Comparison of ENCODE assay signal across 17 mouse cellular contexts in genomic region chr9:72790530-72791212, GRCm38 (mm10). TPM values are rescaled to one million over a fixed set of nuclear protein-coding genes. Genes with fewer than 3 reads are reported as not detected.
DNase-seq lines count a peak whose midpoint lies in the region; ATAC-seq and TF ChIP-seq lines count a peak whose summit lies in the region.
"Had no signal": no experiment of that assay in that cellular context is flagged by ENCODE, and none has a peak within 500 bp of the region (broad histone marks: within the 10 kb centered on the region; RNA-seq: fewer than 3 reads in every experiment).

No protein-coding gene starts in this region.

- 44% methylated on average over 14 of the region's 14 CpGs for WGBS in heart, embryonic 12.5 days
- WGBS in liver, embryonic 11.5 days = 49% methylated on average over 14 of the region's 14 CpGs
- 70% methylated on average over 14 of the region's 14 CpGs for WGBS in liver, postnatal 0 days (ENCODE audit: insufficient replicate concordance)
- WGBS in intestine, embryonic 16.5 days = 48% methylated on average over 14 of the region's 14 CpGs

- H3K9me3 ChIP-seq in heart, embryonic 12.5 days (replicated peaks) = no peaks in the 10 kb centered on the region; the same call in 1 of the 2 replicates
- H3K9me3 ChIP-seq in liver, embryonic 11.5 days (ENCODE audit: control insufficient read depth, low read length) = no peaks in the 10 kb centered on the region
- H3K9me3 ChIP-seq in liver, postnatal 0 days (ENCODE audit: low read length) = 0 out of 2 replicates have a peak, but pooled peaks cover 2% of the 10 kb centered on the region
- no peaks in the 10 kb centered on the region for H3K9me3 ChIP-seq in intestine, embryonic 16.5 days (ENCODE audit: control insufficient read depth, low read length)
- H3K9me3 ChIP-seq: lung, embryonic 15.5 days had no signal

- H3K27me3 ChIP-seq in heart, embryonic 12.5 days (replicated peaks) = no peaks in the 10 kb centered on the region
- H3K27me3 ChIP-seq in liver, embryonic 11.5 days (replicated peaks; ENCODE audit: control insufficient read depth, insufficient read depth, low read length) = no peaks in the 10 kb centered on the region
- H3K27me3 ChIP-seq in liver, postnatal 0 days (ENCODE audit: insufficient read depth, low read length) = no peaks in the 10 kb centered on the region
- H3K27me3 ChIP-seq in intestine, embryonic 16.5 days (replicated peaks; ENCODE audit: control insufficient read depth, insufficient read depth, low read length) = no peaks in the 10 kb centered on the region
- H3K27me3 ChIP-seq: lung, embryonic 15.5 days had no signal

- no peak overlapping the region for H3K27ac ChIP-seq in heart, embryonic 12.5 days (ENCODE audit: poor library complexity, severe bottlenecking)
- no peak overlapping the region for H3K27ac ChIP-seq in liver, embryonic 11.5 days (ENCODE audit: low read depth, low read length)
- no peak overlapping the region for H3K27ac ChIP-seq in liver, postnatal 0 days (ENCODE audit: low read depth)
- peak overlapping the region; percentile 90; the same call in 1 of the 2 replicates for H3K27ac ChIP-seq in brown adipose tissue, adult 24 weeks (replicated peaks; ENCODE audit: low read depth, low read length)
- peak overlapping the region; percentile 1 for H3K27ac ChIP-seq in intestine, embryonic 16.5 days (ENCODE audit: low read length)
- H3K27ac ChIP-seq: hindbrain, postnatal 0 days; kidney, postnatal 0 days; lung, embryonic 15.5 days had no signal

- ATAC-seq in heart, embryonic 12.5 days (ENCODE audit: insufficient number of reproducible peaks, low FRiP score) = no peak
- no peak for ATAC-seq in liver, embryonic 11.5 days (replicated peaks; ENCODE audit: low FRiP score)
- ATAC-seq in liver, postnatal 0 days = no peak
- ATAC-seq in intestine, embryonic 16.5 days = 0 out of 2 replicates have a peak, but pooled peaks have one; percentile 16
- ATAC-seq: activated CD4-positive, CD25-positive, alpha-beta regulatory T cell, adult 4 months; hindbrain, postnatal 0 days; midbrain, embryonic 16.5 days had no signal

- no peak overlapping the region for H3K9ac ChIP-seq in heart, embryonic 12.5 days
- H3K9ac ChIP-seq in liver, embryonic 11.5 days (ENCODE audit: low read depth, low read length) = no peak overlapping the region
- H3K9ac ChIP-seq in liver, postnatal 0 days (replicated peaks) = no peak overlapping the region
- no peak overlapping the region for H3K9ac ChIP-seq in intestine, embryonic 16.5 days (ENCODE audit: low read depth, low read length)
- H3K9ac ChIP-seq: lung, embryonic 15.5 days had no signal

- no peak overlapping the region for H3K4me3 ChIP-seq in heart, embryonic 12.5 days
- H3K4me3 ChIP-seq in liver, embryonic 11.5 days (ENCODE audit: low read depth, low read length) = 0 out of 2 replicates have a peak overlapping the region, but pooled peaks have one; percentile 32
- no peak overlapping the region for H3K4me3 ChIP-seq in liver, postnatal 0 days (ENCODE audit: low read depth, low read length)
- peak overlapping the region; percentile 49 for H3K4me3 ChIP-seq in brown adipose tissue, adult 24 weeks (ENCODE audit: insufficient read depth, low read depth, low read length)
- no peak overlapping the region for H3K4me3 ChIP-seq in intestine, embryonic 16.5 days (ENCODE audit: low read length)
- H3K4me3 ChIP-seq: lung, embryonic 15.5 days had no signal

- H3K36me3 ChIP-seq in heart, embryonic 12.5 days = no peaks in the 10 kb centered on the region
- no peaks in the 10 kb centered on the region for H3K36me3 ChIP-seq in liver, embryonic 11.5 days (ENCODE audit: control insufficient read depth, insufficient read depth, low read length)
- H3K36me3 ChIP-seq in liver, postnatal 0 days (replicated peaks; ENCODE audit: insufficient read depth, low read length) = no peaks in the 10 kb centered on the region
- H3K36me3 ChIP-seq in intestine, embryonic 16.5 days (ENCODE audit: control insufficient read depth, insufficient read depth, low read length) = no peaks in the 10 kb centered on the region
- H3K36me3 ChIP-seq: lung, embryonic 15.5 days had no signal

- peaks cover 18% of the 10 kb centered on the region for H3K4me1 ChIP-seq in heart, embryonic 12.5 days (replicated peaks)
- peaks cover 5% of the 10 kb centered on the region for H3K4me1 ChIP-seq in liver, embryonic 11.5 days (replicated peaks; ENCODE audit: control insufficient read depth, insufficient read depth, low read length)
- H3K4me1 ChIP-seq in liver, postnatal 0 days (ENCODE audit: insufficient read depth) = peaks cover 7% of the 10 kb centered on the region; the same call in 1 of the 2 replicates
- H3K4me1 ChIP-seq in brown adipose tissue, adult 24 weeks (ENCODE audit: control insufficient read depth, insufficient read depth, insufficient read length, low read length) = peaks cover 3% of the 10 kb centered on the region
- H3K4me1 ChIP-seq in intestine, embryonic 16.5 days (ENCODE audit: control insufficient read depth, insufficient read depth, low read length) = peaks cover 8% of the 10 kb centered on the region

- no peak for TF ChIP-seq CTCF in liver, postnatal 0 days (IDR thresholded peaks at IDR 0.05; ENCODE audit: low read depth)

- 0 out of 2 replicates have a peak overlapping the region, but pooled peaks have one; percentile 59 for H3K4me2 ChIP-seq in heart, embryonic 12.5 days
- H3K4me2 ChIP-seq in liver, embryonic 11.5 days = peak overlapping the region; percentile 61
- no peak overlapping the region for H3K4me2 ChIP-seq in liver, postnatal 0 days (ENCODE audit: low read depth, low read length)
- H3K4me2 ChIP-seq in intestine, embryonic 16.5 days (ENCODE audit: low read depth, low read length) = no peak overlapping the region

- DNase-seq in heart, adult 8-10 months (ENCODE audit: low spot score) = no peak
- no peak for DNase-seq in liver, embryonic 11.5 days (ENCODE audit: low spot score)
- no peak for DNase-seq in liver, postnatal 0 days
- no peak for DNase-seq in left cerebral cortex, postnatal 36 days (ENCODE audit: low spot score in 2 of 2)
- no peak for DNase-seq in left cerebral cortex, postnatal 25 days (ENCODE audit: low spot score in 2 of 2)
- DNase-seq: cerebellum, adult 11 months; thymus, adult 18-20 months had no signal

- no peak for TF ChIP-seq EP300 in liver, postnatal 0 days (IDR thresholded peaks at IDR 0.05; ENCODE audit: low read depth)

- intact Hi-C loops in left cerebral cortex, postnatal 36 days (cut with DNase I) = no loop called here
- intact Hi-C loops in left cerebral cortex, postnatal 25 days (cut with DNase I) = no loop called here

RNA-seq across cellular contexts. Expression of gene Prtg, which starts 16.0 kb away (rescaled TPM):
- 2.2 and 2.7 TPM in 2 replicates for polyA plus RNA-seq in heart, embryonic 12.5 days (2016; fragmentation: Nextera tagmentation; extraction: Ambion mirVana)
- total RNA-seq in heart, adult 8-10 months (2022) = under 1 TPM in 3 of 4 experiments, not detected in 1; 0.06 to 0.17 (median 0.12) TPM
- polyA plus RNA-seq in liver, embryonic 11.5 days (2014; fragmentation: Nextera tagmentation; extraction: Ambion mirVana) = 1.7 TPM in 2 replicates
- 0.06 and 0.09 TPM in 2 replicates for polyA plus RNA-seq in liver, postnatal 0 days (2015; fragmentation: Nextera tagmentation; extraction: Ambion mirVana)
- 0.13 TPM in 1 of 2 replicates, not detected in the other for polyA plus RNA-seq in brown adipose tissue, adult 24 weeks (2012; ENCODE audit: insufficient read depth, insufficient read length, missing spikeins)
- polyA plus RNA-seq in intestine, embryonic 16.5 days (2015; fragmentation: Nextera tagmentation; extraction: Ambion mirVana) = 0.32 and 0.33 TPM in 2 replicates
- 1 to 10 TPM in 1 of 2 experiments, under 1 TPM in 1; 0.96 to 1.4 TPM for total RNA-seq in left cerebral cortex, postnatal 36 days (2021)
- 1 to 10 TPM; 1.1 to 1.7 TPM for total RNA-seq in left cerebral cortex, postnatal 25 days (2021)
- total RNA-seq: megakaryocyte progenitor cell, adult 5-6 weeks; MEL had no signal
- polyA plus RNA-seq: activated CD4-positive, CD25-positive, alpha-beta regulatory T cell, adult 4 months had no signal

Comparison
In these comparisons a context has a peak if more than half of its experiments do, and no peak if none do; other contexts are left out.
1. H3K4me2 ChIP-seq: peak in heart, embryonic 12.5 days (single experiment) and liver, embryonic 11.5 days (single experiment); none in liver, postnatal 0 days (single experiment) and intestine, embryonic 16.5 days (single experiment).
2. H3K4me3 ChIP-seq: peak in liver, embryonic 11.5 days (single experiment) and brown adipose tissue, adult 24 weeks (single experiment); none in heart, embryonic 12.5 days (single experiment), liver, postnatal 0 days (single experiment) and intestine, embryonic 16.5 days (single experiment).
3. H3K27ac ChIP-seq: peak in brown adipose tissue, adult 24 weeks (single experiment) and intestine, embryonic 16.5 days (single experiment); none in heart, embryonic 12.5 days (single experiment), liver, embryonic 11.5 days (single experiment) and liver, postnatal 0 days (single experiment).